Mouse (Mus musculus) bone marrow macrophage, adult 2 months (primary cell): ENCODE data around the gene Pxk.

Experiments used
- CTCF ChIP-seq: IDR thresholded peaks from 2 replicates; pipeline ENCODE4 v1.5.1; 2012; ENCODE audit warnings: low read depth, mild to moderate bottlenecking, low read length, moderate library complexity
- POLR2A ChIP-seq: IDR thresholded peaks from 2 replicates; pipeline ENCODE4 v1.6.1; 2012; ENCODE audit warnings: mild to moderate bottlenecking, low read depth, low read length, borderline replicate concordance

- TF ChIP-seq CTCF: no peak
- no peak for TF ChIP-seq POLR2A
These were observed 15.1 kb upstream of the Pxk start for GRCm38 (mm10) chr14:8082949-8083348.
